Mouse (Mus musculus): ENCODE results near the gene Rab21. TPM values are rescaled to one million over a fixed set of nuclear protein-coding genes. Genes with fewer than 3 reads are reported as not detected.

Gene Rab21
- polyA plus RNA-seq, 1 experiment: 16.9 TPM

DNA sequence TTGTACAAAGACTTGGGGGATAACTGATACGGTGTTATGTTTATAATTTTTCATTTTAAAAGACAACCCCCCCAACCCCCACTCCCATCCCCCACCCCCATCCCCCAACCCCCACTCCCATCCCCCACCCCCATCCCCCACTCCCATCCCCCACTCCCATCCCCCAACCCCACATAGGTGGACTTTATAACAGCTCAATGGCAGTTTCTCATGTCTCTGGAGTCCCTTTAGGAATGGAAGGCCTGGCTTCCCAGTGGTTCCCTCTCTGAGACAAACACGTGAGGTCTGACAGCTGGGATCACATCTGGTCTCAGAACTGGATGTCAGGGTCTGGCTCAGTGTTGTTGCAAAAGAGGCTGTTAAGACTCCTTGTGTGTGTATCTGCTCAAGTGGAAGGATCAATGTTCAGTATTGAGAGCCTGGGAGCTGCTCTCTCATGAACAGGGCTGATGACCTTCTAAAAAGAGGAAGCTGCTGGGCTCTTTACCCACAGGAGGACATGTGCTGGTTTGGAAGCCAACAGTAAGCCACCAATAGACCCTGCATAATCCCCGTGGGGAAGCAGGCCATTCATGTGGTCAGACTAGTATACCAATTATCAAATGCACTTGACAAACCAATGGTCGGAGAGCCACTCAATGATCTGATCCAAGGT, 27.5 kb upstream of the Rab21 start:
- peaks cover 8% of the 10 kb centered on the region for H3K36me3 ChIP-seq (ENCODE audit: control insufficient read depth, insufficient read depth)
- H3K27me3 ChIP-seq (ENCODE audit: control insufficient read depth, insufficient read depth, insufficient read length): no peaks in the 10 kb centered on the region
- TF ChIP-seq MYOD1 (IDR thresholded peaks at IDR 0.05; ENCODE audit: control insufficient read depth in 1 of 3, insufficient read length in 2 of 3, low read depth in 2 of 3): no peak
- TF ChIP-seq SRF (IDR thresholded peaks at IDR 0.05; ENCODE audit: control insufficient read depth, insufficient read length, low read depth): no peak
- no peak for TF ChIP-seq TCF3 (IDR thresholded peaks at IDR 0.05; ENCODE audit: insufficient read length, low read depth)
- no peak for TF ChIP-seq USF1 (IDR thresholded peaks at IDR 0.05; ENCODE audit: low read depth)
- no peak for TF ChIP-seq MAX (IDR thresholded peaks at IDR 0.05; ENCODE audit: low read depth)
- no peak for TF ChIP-seq E2F4 (IDR thresholded peaks at IDR 0.05; ENCODE audit: insufficient read depth)
- TF ChIP-seq REST (IDR thresholded peaks at IDR 0.05; ENCODE audit: insufficient read depth, insufficient read length): no peak
- TF ChIP-seq POLR2AphosphoS2 (IDR thresholded peaks at IDR 0.05; ENCODE audit: insufficient read length, low read depth): no peak
- no peak for TF ChIP-seq POLR2A (IDR thresholded peaks at IDR 0.05; ENCODE audit: insufficient read length, low read depth)
- no peak for TF ChIP-seq CEBPB (IDR thresholded peaks at IDR 0.05; ENCODE audit: insufficient read depth, poor library complexity, severe bottlenecking)
- TF ChIP-seq MYOG (IDR thresholded peaks at IDR 0.05; ENCODE audit: control insufficient read depth in 1 of 3, insufficient read depth in 1 of 3, insufficient read length in 2 of 3, low read depth in 2 of 3): no peak
- no peaks in the 10 kb centered on the region for H3K79me2 ChIP-seq (ENCODE audit: control insufficient read depth, insufficient read depth)
- no peak overlapping the region for H3ac ChIP-seq (ENCODE audit: control insufficient read depth, insufficient read length)
- H3K4me3 ChIP-seq: no peak overlapping the region
- no peak overlapping the region for H3K4me2 ChIP-seq (ENCODE audit: low read depth)

DNA sequence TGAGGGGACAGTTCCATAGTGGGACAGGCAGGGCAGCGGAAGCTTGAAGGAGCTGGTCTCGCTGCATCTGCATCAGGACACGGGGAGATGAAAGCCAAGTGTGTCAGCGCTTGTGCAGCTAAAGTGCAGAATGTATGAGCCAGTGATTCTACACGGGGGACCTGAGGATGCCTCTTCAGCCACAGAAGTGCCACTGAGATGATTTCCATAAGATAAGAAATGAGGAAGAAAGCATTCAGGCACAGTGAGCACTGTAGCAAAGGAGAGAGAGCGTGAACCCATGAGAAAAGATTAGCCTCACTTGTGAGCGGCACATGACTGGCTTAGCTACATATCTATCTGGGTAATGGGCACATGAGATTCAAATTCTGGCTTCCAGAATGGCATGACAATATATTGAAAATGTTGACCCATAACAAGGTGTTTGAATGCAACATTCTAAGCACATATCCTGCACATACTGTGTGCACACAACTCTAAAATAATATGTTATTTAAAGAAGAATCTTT, 24.5 kb upstream of the Rab21 start:
- Histone ChIP-seq H3ac (ENCODE audit: control insufficient read depth, insufficient read length) (no peak overlapping the region), H3K27me3 (ENCODE audit: control insufficient read depth, insufficient read depth, insufficient read length) (no peaks in the 10 kb centered on the region), H3K4me2 (ENCODE audit: low read depth) (no peak overlapping the region), H3K79me2 (ENCODE audit: control insufficient read depth, insufficient read depth) (no peaks in the 10 kb centered on the region), H3K4me3 (no peak overlapping the region), H3K36me3 (ENCODE audit: control insufficient read depth, insufficient read depth) (peaks cover 5% of the 10 kb centered on the region)
- TF ChIP-seq MYOD1 (IDR thresholded peaks at IDR 0.05; ENCODE audit: control insufficient read depth in 1 of 3, insufficient read length in 2 of 3, low read depth in 2 of 3) (no peak), TCF12 (IDR thresholded peaks at IDR 0.05; ENCODE audit: insufficient read depth, poor library complexity, severe bottlenecking) (no peak), CEBPB (IDR thresholded peaks at IDR 0.05; ENCODE audit: insufficient read depth, poor library complexity, severe bottlenecking) (no peak), POLR2AphosphoS2 (IDR thresholded peaks at IDR 0.05; ENCODE audit: insufficient read length, low read depth) (no peak), E2F4 (IDR thresholded peaks at IDR 0.05; ENCODE audit: insufficient read depth) (no peak), SRF (IDR thresholded peaks at IDR 0.05; ENCODE audit: control insufficient read depth, insufficient read length, low read depth) (no peak), USF1 (IDR thresholded peaks at IDR 0.05; ENCODE audit: low read depth) (no peak), POLR2A (IDR thresholded peaks at IDR 0.05; ENCODE audit: insufficient read length, low read depth) (no peak), REST (IDR thresholded peaks at IDR 0.05; ENCODE audit: insufficient read depth, insufficient read length) (no peak), TCF3 (IDR thresholded peaks at IDR 0.05; ENCODE audit: insufficient read length, low read depth) (no peak), MYOG (IDR thresholded peaks at IDR 0.05; ENCODE audit: control insufficient read depth in 1 of 3, insufficient read depth in 1 of 3, insufficient read length in 2 of 3, low read depth in 2 of 3) (no peak)

DNA sequence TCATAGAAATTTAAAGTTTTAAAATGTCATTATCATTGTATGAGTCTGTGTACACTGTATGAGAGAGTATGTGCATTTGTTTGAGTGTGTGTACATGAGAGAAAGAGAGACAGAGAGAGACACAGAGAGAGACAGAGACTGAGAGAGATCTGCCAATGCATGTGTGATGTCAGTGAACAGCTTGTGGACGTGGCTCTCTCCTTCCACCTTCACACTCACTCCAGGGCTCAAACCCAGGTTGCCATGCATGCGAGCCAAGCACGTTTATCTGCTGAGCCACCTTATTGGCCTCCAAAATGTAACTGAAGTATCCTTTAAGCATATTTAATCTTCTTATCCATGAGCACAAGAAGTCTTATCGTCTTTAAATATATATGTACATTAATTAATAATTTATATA, 21.5 kb upstream of the Rab21 start:
- no peak overlapping the region for H3K4me2 ChIP-seq (ENCODE audit: low read depth)
- H3K4me3 ChIP-seq: no peak overlapping the region
- TF ChIP-seq MYOD1 (IDR thresholded peaks at IDR 0.05; ENCODE audit: control insufficient read depth in 1 of 3, insufficient read length in 2 of 3, low read depth in 2 of 3): no peak
- TF ChIP-seq REST (IDR thresholded peaks at IDR 0.05; ENCODE audit: insufficient read depth, insufficient read length): no peak
- no peak for TF ChIP-seq SRF (IDR thresholded peaks at IDR 0.05; ENCODE audit: control insufficient read depth, insufficient read length, low read depth)
- no peak for TF ChIP-seq TCF3 (IDR thresholded peaks at IDR 0.05; ENCODE audit: insufficient read length, low read depth)
- TF ChIP-seq POLR2A (IDR thresholded peaks at IDR 0.05; ENCODE audit: insufficient read length, low read depth): no peak
- no peak for TF ChIP-seq MAX (IDR thresholded peaks at IDR 0.05; ENCODE audit: low read depth)
- no peak for TF ChIP-seq TCF12 (IDR thresholded peaks at IDR 0.05; ENCODE audit: insufficient read depth, poor library complexity, severe bottlenecking)
- TF ChIP-seq MYOG (IDR thresholded peaks at IDR 0.05; ENCODE audit: control insufficient read depth in 1 of 3, insufficient read depth in 1 of 3, insufficient read length in 2 of 3, low read depth in 2 of 3): no peak
- TF ChIP-seq POLR2AphosphoS2 (IDR thresholded peaks at IDR 0.05; ENCODE audit: insufficient read length, low read depth): no peak
- no peak for TF ChIP-seq USF1 (IDR thresholded peaks at IDR 0.05; ENCODE audit: low read depth)
- TF ChIP-seq CEBPB (IDR thresholded peaks at IDR 0.05; ENCODE audit: insufficient read depth, poor library complexity, severe bottlenecking): no peak
- no peak for TF ChIP-seq E2F4 (IDR thresholded peaks at IDR 0.05; ENCODE audit: insufficient read depth)
- H3K36me3 ChIP-seq (ENCODE audit: control insufficient read depth, insufficient read depth): peaks cover 5% of the 10 kb centered on the region
- no peaks in the 10 kb centered on the region for H3K79me2 ChIP-seq (ENCODE audit: control insufficient read depth, insufficient read depth)
- H3K27me3 ChIP-seq (ENCODE audit: control insufficient read depth, insufficient read depth, insufficient read length): no peaks in the 10 kb centered on the region
- no peak overlapping the region for H3ac ChIP-seq (ENCODE audit: control insufficient read depth, insufficient read length)

DNA sequence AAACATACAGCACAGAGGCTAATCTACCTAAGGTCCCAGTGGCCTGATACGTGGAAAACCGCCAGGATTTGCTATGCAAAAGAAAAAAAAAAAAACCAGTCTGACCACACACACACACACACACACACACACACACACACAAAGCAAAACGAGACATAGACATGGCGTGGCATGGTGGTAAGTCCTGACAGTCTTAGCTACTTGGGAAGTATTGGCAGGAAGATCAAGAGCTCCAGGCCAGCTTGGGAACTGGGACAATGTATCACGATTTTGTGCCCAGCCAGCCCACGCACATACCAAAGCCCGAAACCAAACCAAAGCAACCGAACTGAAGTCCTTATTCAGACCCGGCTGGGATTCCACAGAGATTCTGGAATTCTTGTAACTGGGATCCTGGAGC, 18.1 kb upstream of the Rab21 start:
- Histone ChIP-seq H3K79me2 (ENCODE audit: control insufficient read depth, insufficient read depth) (no peaks in the 10 kb centered on the region), H3ac (ENCODE audit: control insufficient read depth, insufficient read length) (no peak overlapping the region), H3K27me3 (ENCODE audit: control insufficient read depth, insufficient read depth, insufficient read length) (no peaks in the 10 kb centered on the region), H3K36me3 (ENCODE audit: control insufficient read depth, insufficient read depth) (no peaks in the 10 kb centered on the region), H3K4me3 (no peak overlapping the region), H3K4me2 (ENCODE audit: low read depth) (peak overlapping the region; percentile 62)
- no peak for TF ChIP-seq MYOD1 (IDR thresholded peaks at IDR 0.05; ENCODE audit: control insufficient read depth in 1 of 3, insufficient read length in 2 of 3, low read depth in 2 of 3)
- no peak for TF ChIP-seq CEBPB (IDR thresholded peaks at IDR 0.05; ENCODE audit: insufficient read depth, poor library complexity, severe bottlenecking)
- TF ChIP-seq E2F4 (IDR thresholded peaks at IDR 0.05; ENCODE audit: insufficient read depth): no peak
- TF ChIP-seq REST (IDR thresholded peaks at IDR 0.05; ENCODE audit: insufficient read depth, insufficient read length): no peak
- no peak for TF ChIP-seq POLR2A (IDR thresholded peaks at IDR 0.05; ENCODE audit: insufficient read length, low read depth)
- no peak for TF ChIP-seq POLR2AphosphoS2 (IDR thresholded peaks at IDR 0.05; ENCODE audit: insufficient read length, low read depth)
- TF ChIP-seq TCF12 (IDR thresholded peaks at IDR 0.05; ENCODE audit: insufficient read depth, poor library complexity, severe bottlenecking): no peak
